Mouse (Mus musculus): ENCODE data around the gene Foxj1.
"Not testable (repeated sequence)": the region's sequence is repeated elsewhere in the genome, so short reads cannot be mapped to it uniquely, and the experiment has no call there.

Gene Foxj1

DNA sequence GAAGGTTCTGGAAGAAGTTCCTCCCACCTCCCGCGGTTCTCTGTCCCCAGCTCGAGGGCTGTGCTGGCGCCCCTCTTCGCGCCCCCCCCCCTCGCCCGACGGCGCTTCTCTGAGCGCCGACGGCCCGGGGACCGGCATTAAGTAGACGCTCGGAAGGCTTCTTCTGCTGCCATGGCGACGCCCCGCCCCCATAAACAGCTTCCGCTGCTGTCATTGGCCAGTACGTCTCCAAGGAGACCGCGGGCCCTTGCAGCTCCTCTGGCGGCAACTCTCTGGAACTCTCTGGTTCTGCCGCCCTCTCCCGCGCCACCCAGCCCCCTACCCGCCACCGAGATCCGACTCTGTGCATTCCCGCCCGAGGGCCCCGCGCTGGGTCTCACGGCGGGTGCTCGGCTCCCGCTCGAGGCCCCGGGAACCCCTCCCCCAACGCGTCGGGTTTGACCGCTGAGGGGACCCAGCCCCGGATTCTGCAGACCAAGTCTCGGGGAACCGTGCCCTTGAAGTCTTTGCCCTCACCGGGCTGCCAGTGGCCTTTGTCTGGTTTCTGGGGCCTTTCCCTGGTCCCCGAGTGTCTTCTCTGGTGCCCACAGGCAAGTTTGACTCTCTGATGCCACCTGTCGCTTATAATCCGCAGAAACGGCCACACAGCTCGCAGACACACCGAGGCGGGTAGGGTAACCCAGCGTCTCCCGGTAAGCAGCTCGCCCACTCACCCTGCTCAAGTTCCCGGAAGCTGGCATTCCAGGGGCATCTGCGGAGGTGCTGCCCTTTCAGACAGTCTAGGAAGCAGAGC is at the start of gene Foxj1:
TSS of gene Foxj1 (minus strand) at position 156 of the 793 bp plus-strand sequence.
- DNase-seq: peak; percentile 99

DNA sequence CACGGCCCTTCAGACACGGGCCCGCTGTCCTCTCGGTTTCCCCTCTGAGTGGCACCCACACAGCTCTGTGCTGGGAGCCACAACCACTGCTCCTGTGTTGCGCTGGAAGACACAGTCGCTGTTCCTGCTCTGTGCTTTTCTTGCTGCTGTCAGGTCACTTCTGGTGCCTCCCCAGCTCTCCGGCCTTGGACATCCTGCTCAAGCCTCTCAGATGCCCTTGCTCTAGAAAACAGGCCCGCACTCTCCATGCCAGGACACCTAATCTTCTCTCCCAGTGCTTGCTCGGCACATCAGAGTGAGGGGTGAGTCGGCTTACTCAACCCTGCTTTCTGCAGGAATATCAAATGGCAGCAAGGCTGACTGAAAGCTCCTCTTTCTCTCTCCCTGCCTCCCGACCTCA is 49.0 kb upstream of the Foxj1 start:
- no peak for DNase-seq

DNA sequence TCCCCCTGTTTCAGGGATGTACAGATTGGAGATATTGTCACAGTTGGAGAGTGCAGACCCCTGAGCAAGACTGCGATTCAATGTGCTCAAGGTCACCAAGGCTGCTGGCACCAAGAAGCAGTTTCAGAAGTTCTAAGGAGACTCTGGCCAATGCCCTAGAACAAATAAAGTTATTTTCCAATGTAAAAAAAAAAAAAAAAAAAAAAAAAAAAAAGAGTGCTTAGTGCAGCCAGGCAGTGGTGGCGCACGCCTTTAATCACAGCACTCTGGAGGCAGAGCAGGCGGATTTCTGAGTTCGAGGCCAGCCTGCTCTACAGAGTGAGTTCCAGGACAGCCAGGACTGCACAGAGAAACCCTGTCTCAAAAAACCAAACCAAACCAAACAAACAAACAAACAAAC is 47.9 kb upstream of the Foxj1 start:
- not testable (repeated sequence) for DNase-seq

DNA sequence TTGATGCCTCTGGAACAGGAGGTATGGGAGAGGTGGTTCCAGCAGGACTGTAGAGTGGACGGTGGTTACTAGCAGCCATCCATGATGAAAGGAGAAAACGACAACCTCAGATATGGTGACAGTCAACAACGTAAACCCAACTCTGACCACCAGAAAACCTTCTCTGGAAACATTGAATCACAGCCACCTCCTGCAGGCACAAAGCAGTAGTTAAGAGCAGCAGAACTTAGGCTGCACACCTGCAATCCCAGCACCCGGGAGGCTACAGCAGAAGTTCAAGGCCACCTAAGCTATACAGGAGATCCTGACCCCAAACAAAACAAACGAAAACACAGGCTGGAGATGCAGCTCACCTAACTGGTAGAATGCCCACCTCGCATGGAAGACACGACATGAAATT is 45.6 kb upstream of the Foxj1 start:
- no peak for DNase-seq

DNA sequence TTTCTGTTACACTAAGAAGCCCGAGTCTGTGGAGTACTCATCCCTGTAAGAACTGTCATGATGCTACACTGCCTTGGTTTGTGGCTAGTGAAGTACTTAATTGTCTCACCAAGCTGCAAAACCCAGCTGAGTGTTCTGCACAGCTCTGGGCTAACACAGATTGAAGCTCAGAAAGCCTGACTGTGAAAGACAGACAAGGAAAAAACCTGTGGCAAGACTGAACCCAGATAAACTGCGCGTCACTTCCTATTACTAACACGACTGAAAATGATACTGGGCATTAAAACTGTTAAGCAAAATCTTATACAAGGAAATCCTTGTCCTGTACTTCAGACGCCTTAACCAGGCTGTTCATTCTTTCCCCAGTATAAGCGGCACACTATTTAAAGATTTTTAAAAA is 44.3 kb upstream of the Foxj1 start:
- no peak for DNase-seq

DNA sequence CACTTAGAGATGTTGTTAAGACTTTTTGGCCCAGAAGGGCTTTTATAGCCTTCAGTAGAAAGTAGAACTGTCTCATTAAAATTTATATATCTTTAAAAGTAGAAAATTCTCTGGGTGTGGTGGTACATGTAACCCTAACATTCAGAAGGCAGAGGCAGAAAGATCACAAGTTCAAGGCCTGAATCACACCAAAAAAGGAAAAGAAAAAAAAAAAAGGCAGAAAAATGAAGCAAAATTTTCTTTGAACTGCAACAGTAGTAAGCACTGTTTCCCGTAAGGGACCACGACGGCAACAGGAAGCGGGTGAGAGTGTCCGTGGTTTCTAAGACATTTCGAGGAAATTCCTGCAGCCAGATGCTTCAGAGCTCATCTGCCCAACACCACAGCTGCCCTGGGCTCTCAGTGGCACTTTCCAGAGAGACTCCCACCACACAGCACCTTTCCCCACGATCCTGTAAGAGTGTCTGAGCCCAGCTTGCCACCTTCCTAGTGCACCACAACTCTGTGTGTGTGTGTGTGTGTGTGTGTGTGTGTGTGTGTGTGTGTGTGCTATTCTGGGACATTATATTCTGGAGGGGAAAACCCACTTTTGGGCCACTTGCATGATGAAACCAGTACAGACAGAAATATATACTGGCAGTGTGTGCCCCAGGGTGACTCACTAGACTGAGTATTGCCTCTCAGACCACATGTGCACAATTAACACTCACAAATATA is 41.9 kb upstream of the Foxj1 start:
- no peak for DNase-seq

DNA sequence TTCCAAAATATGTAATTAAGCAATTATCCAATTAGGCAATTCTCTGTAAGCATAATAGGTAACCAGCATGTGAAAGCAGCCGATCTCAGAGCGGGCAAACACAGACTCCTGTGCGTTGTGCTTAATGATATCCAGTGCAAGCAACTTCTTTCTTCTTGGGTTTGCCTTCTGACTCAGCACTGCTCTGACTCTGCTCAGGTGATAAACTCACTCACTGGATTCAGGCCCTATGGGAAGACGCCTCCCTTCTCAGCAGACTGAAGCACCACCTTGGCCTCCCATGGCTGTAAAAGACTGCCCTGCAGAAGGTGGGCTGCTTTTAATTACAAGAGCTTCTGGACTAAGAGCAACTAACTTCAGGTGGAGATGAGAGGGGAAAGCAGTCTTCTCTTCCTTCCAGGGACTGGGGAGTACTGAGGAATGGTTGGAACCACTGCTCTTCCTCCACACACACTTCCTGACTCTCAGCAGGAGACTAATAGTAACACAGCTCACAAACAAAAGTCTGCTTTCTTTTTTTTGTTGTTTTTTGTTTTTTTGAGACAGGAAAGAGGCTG is 36.8 kb upstream of the Foxj1 start:
- no peak for DNase-seq

DNA sequence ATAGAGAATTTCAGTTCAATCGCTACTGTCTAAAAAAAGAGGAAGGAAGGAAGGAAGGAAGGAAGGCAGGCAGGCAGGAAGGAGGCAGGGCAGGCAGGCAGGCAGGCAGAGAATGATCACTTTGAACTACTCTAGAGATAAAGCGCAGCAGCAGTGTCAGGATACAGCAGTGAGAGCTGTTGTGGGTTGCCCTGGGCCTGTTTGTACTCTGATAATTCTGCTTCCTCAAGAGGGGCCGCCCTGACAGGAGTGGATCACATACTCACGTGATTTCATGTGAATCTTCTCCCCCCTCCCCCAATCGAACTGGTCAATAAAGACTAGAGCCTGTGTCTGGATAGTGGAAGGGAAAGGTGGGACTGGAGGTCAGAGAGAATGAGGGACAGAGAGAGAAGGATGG is 34.4 kb upstream of the Foxj1 start:
- no peak for DNase-seq

DNA sequence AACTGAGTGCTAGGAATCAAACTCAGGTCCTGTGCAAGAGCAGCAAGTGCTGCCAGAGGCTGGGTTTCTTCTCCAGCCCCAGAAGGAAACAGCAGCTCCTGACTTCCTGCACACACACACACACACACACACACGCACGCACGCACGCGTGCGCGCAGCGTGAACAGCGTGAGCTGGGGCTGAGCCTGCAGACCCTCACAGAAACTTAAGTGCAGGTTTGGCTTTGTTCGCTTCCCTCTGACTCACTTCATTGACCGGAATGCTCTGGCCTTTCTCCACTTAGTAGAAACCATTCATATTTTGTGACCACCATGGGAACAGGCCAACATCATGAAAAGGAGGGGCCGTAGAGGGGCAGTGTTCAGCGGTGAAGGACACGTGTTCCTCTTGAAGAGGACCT is 33.9 kb upstream of the Foxj1 start:
- DNase-seq: no peak

DNA sequence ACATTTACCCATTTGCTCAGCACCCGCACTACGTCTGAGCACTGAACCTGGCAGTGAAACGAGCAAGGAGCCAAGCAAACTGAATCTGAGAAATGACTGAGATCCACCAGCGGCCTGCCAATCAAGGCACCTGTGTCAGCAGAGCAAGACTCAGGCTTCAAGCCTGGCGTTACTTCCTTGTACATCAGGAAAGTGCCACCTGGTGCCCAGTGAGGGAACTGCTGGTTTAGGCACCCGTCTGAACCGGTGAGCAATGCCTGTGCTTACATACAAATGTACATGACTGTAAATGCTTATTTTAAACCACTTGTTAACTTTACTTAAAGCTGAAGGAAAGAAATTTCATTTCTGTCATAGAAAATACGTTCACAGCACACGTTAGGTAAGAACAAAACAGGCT is 32.9 kb upstream of the Foxj1 start:
- peak; percentile 91 for DNase-seq

DNA sequence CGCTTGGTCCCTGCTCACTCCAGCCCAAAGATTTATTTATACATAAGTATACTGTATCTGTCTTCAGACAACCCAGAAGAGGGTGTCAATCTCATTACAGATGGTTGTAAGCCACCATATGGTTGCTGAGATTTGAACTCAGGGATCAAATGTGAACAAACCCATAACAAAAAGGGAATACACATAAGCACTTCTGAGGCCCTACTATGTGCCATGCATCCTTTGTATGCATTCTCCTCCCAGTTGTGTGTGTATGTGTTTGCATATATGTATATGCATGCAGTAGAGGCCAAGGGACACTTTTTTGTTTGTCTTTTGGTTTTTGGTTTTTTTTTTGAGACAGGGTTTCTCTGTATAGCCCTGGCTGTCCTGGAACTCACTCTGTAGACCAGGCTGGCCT is 31.4 kb upstream of the Foxj1 start:
- no peak for DNase-seq

DNA sequence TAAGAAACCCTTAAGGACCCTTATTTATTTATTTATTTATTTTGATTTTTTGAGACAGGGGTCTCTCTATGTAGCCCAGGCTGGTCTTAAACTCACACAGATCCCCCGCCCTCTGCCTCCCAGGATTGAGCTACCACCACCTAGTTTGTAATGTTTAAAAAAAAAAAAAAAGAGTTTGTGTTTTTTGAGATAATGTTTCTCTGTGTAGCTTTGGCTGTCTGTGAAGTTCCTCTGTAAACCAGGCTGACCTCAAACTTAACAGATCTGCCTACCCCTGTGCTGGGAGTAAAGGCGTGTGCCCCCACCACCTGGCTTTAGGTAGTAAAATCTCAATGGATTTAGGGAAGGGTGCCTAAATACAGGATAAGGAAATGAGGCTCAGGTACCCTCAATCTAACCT is 30.9 kb upstream of the Foxj1 start:
- DNase-seq: no peak

DNA sequence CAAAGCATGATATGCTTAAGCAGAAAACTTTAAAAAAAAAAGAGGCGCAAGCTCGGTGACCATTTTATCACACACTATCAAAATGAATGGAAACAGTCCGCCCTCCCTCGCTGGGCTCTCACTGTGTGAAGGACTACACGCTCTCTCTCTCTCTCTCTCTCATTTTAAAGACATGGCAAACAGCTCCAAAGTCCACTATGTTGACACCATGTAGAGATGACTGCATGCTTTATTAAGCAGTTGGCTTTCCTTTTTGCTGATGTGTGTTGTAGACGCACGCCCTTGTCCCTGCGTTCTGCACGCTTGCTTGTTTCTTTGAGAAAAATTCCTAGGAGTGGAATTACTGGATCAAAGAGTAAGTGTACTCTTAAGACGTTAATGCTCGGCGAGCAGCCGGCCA is 30.2 kb upstream of the Foxj1 start:
- no peak for DNase-seq

DNA sequence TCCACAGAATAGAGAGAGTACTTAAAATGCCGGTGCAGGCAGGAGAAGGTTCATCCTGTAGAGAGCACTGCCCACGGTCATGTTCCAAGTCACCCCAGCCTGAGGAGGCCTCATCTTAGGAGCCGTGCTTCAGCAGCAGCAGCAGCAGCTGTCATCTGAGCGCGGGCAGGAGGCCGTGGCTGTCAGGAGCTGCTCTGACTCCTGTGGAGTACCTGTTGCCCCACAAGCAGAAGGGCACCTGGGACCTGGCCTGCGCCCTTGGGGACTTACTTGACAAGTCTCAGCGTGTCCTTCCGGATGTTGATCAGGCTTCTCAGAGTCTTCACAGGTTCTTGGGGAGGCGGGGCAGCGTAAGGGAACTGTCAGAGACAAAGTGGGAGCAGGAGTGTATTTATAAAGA is 26.8 kb upstream of the Foxj1 start:
- no peak for DNase-seq

DNA sequence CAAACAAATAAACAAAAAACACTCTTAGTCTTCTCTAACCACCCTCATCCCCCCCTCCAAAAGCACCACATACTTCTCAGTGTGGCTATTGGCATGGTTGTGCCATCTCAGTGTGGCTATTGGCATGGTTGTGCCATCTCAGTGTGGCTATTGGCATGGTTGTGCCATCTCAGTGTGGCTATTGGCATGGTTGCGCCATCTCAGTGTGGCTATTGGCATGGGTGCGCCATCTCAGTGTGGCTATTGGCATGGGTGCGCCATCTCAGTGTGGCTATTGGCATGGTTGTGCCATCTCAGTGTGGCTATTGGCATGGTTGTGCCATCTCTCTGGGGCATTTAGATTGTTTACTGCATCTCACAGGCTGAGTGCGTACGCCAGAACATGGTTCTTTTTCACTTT is 25.7 kb upstream of the Foxj1 start:
- DNase-seq: not testable (repeated sequence)

DNA sequence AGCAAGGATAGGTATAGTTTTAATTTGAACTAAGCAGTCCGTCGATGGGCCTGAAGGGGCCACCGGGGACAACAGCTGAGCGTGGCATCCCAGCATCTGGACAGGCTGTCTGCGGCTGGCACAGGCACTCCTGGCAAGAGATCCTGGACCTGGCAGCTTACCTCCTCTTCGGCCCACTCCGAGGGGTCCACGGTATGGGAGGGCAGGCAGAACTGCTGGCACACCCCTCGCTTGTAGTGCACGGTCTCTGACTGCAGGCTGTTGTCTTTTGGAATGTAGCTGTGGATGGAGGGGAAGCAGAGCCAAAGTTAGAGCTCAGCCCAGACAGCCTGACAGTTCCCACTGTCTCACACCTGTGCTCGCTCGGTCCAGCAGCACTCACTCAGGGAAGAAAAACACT is 24.5 kb upstream of the Foxj1 start:
- DNase-seq: no peak

DNA sequence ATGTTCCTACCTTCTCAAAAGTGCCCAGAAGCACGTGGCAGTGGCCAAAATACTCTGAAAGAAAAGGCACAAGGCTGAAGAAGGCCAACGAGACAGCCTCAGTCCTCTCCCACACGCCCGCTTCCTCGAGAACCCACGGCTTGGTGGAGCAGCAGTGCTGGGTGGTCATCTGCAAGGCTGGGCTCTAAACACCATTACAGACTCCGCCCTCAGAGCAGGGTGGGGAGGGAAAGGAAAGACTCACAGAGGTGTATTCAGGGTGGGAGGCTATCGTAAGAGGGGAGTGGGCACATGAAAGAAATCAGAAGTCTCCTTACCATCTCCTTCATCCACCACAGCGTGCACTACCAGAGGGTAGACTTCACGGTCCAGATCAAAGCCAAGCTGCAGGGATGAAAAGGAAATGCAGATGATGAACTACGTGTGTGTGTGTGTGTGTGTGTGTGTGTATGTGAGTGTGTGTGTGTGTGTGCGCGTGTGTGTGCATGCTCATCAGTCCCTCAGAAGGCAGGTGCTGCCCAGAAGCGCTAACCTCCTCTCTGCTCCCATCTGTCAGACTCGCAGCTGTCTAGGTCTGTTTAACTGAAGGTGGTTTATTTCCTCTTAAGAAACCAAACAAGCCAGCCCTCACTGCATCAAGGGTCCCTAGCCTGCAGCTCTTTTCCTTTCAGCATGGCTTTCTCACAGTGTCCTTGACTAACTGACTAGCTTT is 23.9 kb upstream of the Foxj1 start:
- no peak for DNase-seq

DNA sequence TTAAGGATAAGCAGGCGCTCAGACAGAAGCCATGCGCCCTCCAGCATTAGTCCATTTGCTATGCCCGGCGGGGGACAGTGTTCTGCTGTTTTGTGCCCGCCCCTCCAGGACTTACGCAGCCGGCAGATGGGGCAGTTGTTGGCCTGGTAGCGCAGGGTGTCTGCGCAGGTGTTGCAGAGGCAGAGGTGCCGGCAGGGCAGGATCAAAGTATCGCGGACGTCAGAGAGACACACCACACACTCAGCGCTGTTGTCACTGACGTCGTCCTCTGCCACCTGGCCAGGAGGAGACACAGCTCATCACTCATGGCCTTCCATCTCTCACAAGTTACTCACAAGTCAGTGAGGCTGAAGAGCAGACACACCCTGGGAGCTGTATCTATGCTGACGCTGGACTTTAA is 19.3 kb upstream of the Foxj1 start:
- DNase-seq: no peak

DNA sequence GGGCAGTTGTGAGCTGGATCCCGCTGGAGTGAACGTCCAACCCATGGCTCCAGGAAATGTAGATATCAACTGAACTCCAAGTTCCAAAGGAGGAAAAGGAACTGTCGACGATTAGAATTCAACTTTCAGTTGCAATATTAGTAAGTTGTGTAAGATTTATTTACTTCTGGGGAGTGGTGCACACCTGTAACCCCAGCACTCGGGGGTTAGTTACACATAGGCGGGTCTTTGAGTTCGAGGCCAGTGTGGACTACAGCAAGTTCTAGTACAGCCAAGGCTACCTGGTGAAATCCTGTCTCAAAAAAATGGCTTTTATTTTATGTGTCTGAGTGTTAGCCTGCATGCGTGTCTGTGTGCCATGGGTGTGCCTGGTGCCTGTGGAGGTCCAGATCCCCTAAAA is 18.3 kb upstream of the Foxj1 start:
- DNase-seq: no peak

DNA sequence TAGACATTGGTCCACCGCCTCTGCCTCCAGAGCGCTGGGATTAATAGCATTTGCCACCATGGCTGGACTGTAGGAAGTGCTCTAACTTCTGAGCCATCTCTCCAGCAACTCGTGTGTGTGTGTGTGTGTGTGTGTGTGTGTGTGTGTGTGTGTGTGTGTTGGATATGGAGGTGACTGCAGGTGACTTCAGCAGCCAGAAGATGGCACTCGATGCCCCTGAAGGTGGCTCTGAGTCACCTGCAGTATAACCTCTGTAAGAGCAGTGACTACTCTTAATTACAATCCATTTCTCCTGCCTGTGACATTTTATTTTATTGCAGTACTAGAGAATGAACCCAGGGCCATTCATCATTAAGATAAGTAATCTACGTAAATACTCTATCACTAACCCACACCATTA is 16.1 kb upstream of the Foxj1 start:
- no peak for DNase-seq

DNA sequence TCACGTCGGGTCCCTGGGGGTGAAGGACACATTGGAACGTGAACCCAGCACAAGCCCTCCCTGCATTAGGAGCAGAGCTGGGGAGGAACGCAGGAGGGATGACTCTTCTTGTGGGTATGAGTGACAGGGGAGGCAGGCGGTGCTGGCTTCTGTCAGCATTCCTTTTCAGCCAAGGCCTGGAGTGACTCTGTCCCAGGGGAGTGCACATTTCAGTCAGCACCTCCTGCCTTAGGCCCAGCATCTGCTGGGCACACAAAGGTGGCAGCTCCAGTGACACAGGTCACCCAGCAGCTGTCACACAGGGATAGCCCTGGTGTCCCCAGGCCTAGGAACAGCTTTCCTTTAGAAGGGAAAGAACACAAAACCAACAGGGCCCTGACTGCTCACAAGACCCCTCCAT is 12.8 kb upstream of the Foxj1 start:
- DNase-seq: no peak

DNA sequence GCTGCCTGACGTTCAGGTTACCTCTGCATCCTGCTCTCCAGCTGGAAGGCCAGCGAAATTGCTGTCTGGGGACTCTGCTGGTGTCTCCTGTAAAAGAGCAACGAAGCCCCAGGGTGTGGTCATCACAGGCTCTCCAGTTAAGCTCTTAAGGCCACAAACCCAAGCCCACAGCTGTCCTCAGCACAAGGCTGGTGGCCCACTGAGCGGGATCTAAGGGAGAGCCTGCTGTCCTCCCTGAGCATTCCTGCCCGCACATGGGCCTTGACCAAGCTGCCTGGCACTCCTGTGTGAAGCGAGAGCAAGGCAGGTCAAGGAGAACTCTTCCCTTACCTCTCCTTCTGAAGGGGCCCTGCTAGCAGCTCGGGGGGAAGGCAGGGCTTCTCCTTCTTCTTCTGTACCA is 11.8 kb upstream of the Foxj1 start:
- no peak for DNase-seq

DNA sequence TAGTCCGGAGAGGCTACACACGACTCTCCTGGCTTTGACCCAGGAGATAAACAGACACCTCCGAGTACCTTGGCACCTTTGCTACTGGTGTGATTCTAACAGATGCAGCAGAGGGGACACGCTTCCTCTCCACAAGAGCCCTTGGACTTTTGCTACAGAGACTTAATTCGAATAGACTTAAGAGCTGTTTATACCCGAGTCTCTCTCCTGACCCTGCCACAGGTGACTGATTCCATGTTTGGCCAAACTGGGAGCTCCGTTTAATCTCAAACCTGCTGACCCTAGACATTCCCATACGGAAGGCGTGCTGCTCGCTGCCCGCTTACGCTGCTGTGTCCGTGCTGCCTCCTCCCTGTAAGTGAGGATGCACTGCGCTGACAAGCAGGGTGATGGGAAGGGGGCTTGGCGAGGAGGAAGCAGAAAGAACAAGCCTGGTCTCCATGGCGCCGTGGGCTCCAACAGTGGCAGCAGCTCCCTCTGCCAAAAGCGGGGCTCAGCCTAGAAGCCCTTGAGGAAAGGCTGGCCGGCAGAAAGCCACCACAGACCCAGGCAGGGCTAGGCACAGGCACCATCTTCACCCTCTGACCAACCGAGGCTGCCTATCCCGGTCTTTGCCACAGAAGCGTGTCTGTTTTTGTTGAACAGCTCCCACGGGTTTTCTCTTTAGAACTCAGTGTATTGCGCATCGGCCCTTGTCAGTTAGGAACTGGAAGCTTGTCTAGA is 7.0 kb upstream of the Foxj1 start:
- peak; percentile 30 for DNase-seq
